Mouse (Mus musculus) C2C12 (cell line): Measurements from ENCODE around the gene Jak2. TPM values are rescaled to one million over a fixed set of nuclear protein-coding genes. Genes with fewer than 3 reads are reported as not detected.

Experiments used
- H3K27me3 ChIP-seq: one replicate; pipeline ENCODE4 v1.6.1; 2011; ENCODE audit not compliant: control insufficient read depth, insufficient read depth, insufficient read length
- H3K36me3 ChIP-seq: one replicate; pipeline ENCODE4 v1.6.1; 2011; ENCODE audit not compliant: control insufficient read depth, insufficient read depth
- H3K4me3 ChIP-seq: one replicate; pipeline ENCODE4 v1.5.1; 2011; ENCODE audit warnings: mild to moderate bottlenecking, control low read depth; ENCODE audit not compliant: poor library complexity, insufficient read depth, severe bottlenecking
- H3K79me2 ChIP-seq: one replicate; pipeline ENCODE4 v1.6.1; 2011; ENCODE audit not compliant: control insufficient read depth, insufficient read depth
- H3K79me3 ChIP-seq: one replicate; pipeline ENCODE4 v1.6.1; 2011; ENCODE audit warnings: low read depth, control low read depth
- H3ac ChIP-seq: one replicate; pipeline ENCODE3; 2011; ENCODE audit warnings: low read depth; ENCODE audit not compliant: control insufficient read depth, insufficient read length
- CEBPB ChIP-seq: IDR thresholded peaks from one replicate; pipeline ENCODE4 v1.6.1; 2011; ENCODE audit warnings: low read depth, mild to moderate bottlenecking, control low read depth, moderate library complexity
- CTCF ChIP-seq: IDR thresholded peaks from one replicate; pipeline ENCODE4 v1.5.1; 2011; ENCODE audit not compliant: control insufficient read depth, insufficient read depth, insufficient read length
- FOSL1 ChIP-seq: IDR thresholded peaks from one replicate; pipeline ENCODE4 v1.8.0; 2011; ENCODE audit warnings: mild to moderate bottlenecking, low read length; ENCODE audit not compliant: poor library complexity, insufficient read depth, severe bottlenecking
- MAX ChIP-seq: IDR thresholded peaks from one replicate; pipeline ENCODE4 v1.6.1; 2011; ENCODE audit warnings: mild to moderate bottlenecking, control low read depth
- MYOD1 ChIP-seq: IDR thresholded peaks from one replicate; pipeline ENCODE4 v1.6.1; 2011; ENCODE audit warnings: low read depth; ENCODE audit not compliant: control insufficient read depth, insufficient read length
- MYOG ChIP-seq: IDR thresholded peaks from one replicate; pipeline ENCODE4 v1.6.1; 2011; ENCODE audit not compliant: control insufficient read depth, insufficient read length; ENCODE audit errors: extremely low read depth
- USF1 ChIP-seq: IDR thresholded peaks from one replicate; pipeline ENCODE4 v1.6.1; 2011; ENCODE audit warnings: low read depth, mild to moderate bottlenecking, control low read depth, moderate library complexity
- polyA plus RNA-seq: library from polyadenylated mRNA; unstranded; fragments of >200 nt; fragmentation: generic; extraction: Trizol; gene quantifications from one replicate; pipeline ENCODE4 v1.2.1, GENCODE M21; 2012; ENCODE audit warnings: missing spikeins

The Jak2 gene
- polyA plus RNA-seq, 1 experiment: 4.3 TPM

DNA sequence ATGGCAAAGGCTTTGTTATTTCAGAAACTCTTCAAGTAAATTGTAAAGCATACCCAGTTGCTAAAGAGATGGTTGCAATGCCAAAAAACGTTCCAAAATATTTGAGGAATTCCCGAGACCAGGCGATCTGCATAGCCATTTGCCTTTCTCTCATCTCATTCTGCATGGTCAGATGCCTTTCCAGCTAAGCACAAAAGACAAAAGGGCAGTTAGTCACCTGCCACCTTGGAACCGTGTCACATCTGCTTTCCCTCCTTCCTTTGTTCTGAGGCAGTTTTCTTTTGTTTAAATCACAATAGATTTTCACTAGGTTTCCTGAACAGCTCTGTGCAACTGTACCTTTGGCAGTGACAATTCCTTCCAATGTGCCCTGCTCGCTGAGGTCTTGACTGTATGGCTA, 99.4 kb downstream of the Jak2 start:
- TF ChIP-seq CTCF (no peak), USF1 (no peak), CEBPB (no peak), MAX (no peak), MYOG (no peak), FOSL1 (no peak), MYOD1 (no peak)

DNA sequence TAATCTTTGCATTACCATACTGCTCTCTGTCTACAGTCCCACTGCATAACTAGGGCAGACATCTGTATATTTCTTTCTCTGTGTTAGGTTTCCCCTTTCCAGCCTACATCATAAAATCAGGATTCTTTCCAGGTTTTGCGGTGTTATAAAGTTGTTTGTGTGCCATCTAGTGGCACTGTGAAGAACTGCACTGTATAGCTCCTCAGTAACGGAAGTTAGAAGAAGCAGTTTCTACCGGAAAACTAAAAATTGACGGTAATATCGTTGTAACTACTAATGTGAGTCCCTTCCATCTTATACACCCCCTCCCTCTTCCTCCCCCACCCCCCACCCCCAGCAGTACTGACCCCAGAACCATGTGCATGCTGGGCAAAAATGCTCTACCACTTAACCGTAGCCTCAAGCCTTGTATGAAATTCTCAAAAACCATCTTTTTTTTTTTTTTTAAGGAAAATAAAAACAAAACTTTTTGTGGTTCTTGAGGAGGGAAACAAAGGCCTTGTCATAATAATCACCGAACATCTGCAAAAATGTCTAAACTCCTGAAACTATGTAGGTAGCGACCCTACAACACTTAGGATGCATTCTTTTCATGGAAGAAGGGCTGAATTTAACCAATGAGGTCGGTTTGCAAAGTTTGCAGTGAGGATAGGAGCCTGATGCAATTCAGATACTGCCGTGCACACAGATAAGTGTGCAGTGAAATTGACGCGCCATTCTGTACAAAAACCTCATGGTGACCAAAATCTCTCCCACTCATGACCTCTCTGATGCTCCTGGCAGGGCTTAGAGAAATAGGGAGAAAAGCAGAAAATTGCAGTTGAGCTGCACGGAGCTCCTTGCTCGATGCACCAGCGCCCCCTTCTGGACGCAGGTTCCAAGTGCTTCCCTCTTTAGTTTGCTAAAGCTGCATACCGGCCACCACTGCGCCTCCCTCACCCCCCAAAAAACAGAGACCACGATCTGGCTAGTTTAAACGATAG, 103.6 kb downstream of the Jak2 start:
- Histone ChIP-seq H3K79me3 (no peaks in the 10 kb centered on the region), H3ac (no peak overlapping the region), H3K79me2 (no peaks in the 10 kb centered on the region), H3K36me3 (no peaks in the 10 kb centered on the region), H3K4me3 (no peak overlapping the region), H3K27me3 (no peaks in the 10 kb centered on the region)
- TF ChIP-seq CTCF (peak; percentile 82), CEBPB (no peak)

More for the DNA sequence above, 99.4 kb downstream of the Jak2 start:
- Histone ChIP-seq H3ac (no peak overlapping the region), H3K79me2 (no peaks in the 10 kb centered on the region), H3K79me3 (no peaks in the 10 kb centered on the region), H3K27me3 (no peaks in the 10 kb centered on the region), H3K4me3 (no peak overlapping the region), H3K36me3 (no peaks in the 10 kb centered on the region)

DNA sequence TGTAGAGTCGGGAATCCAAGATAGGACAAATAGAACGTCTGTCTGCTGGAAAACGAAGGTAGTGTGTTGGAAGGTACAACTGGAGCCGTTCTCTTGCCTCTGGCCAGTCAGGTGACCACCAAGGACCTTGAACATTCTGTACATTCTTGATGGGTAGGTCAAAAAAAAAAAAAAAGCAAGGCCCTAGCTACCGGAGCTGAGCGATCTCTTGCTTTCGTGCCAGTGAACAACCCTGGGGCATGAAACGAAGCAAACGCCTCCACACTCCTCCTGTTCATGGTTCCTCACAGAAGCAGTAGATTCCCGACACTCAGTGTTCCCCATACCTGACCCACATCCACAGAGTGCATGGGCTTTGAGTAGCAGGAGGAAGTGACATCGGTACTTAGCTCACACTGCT, 104.7 kb downstream of the Jak2 start:
- H3K79me3 ChIP-seq: no peaks in the 10 kb centered on the region
- no peaks in the 10 kb centered on the region for H3K79me2 ChIP-seq
- H3K27me3 ChIP-seq: no peaks in the 10 kb centered on the region
- H3K36me3 ChIP-seq: no peaks in the 10 kb centered on the region
- H3K4me3 ChIP-seq: no peak overlapping the region
- TF ChIP-seq MYOG (no peak), USF1 (no peak)
- no peak overlapping the region for H3ac ChIP-seq

DNA sequence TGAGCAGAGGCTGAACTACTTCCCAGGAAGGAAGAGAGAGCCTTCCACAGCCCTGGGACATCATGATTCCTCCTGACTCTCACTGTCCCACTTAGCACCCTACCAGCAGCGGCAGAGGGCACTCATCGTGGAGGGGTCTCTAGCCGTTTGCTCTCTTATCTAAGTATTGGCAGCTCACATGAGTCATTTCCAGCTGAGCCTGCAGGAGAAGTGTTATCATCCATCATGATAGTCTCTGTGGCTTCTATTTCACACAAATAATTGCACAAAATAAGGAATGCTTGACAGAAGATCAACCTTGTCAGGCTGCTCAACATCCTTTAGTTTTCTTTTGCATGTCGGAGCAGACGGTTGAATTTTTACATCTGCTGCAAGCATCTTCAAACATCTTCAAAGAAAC, 108.6 kb downstream of the Jak2 start:
- Histone ChIP-seq H3K27me3 (no peaks in the 10 kb centered on the region), H3K36me3 (no peaks in the 10 kb centered on the region)
- TF ChIP-seq MYOG (no peak), CTCF (no peak), MYOD1 (no peak), USF1 (no peak), MAX (no peak), FOSL1 (no peak), CEBPB (no peak)

DNA sequence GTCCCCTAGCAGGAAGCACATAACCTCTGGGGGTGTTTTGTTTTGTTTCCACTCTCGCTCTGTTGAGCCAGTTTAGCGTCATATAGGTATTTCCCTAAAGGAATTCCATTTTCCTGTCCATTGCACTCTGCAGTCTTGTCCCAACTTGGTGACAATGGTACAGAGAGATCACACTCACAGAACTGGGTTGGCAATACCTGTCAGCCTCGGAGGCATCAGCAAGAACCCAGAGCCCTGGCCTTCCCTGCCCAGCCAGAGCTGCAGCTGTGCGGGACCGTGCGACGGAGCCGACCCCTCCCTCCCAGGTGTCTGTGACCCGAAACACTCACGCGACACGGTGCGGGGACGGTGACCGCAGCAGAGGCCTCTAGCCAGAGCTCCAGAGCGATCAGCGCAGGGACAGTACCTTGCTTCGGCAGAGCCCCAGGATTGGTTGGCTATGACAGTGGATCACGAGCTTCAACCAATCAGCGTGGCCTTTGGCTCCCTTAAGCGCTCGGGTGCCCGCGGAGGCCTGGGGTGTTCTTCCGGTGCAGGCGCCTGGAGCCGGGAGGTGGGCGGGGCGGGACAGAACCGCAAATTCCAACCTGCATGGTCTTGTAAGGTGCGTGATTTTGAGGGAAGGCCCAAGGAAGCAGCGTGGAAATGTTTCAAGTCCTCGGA, 110.0 kb downstream of the Jak2 start:
- H3K79me2 ChIP-seq: no peaks in the 10 kb centered on the region
- H3K4me3 ChIP-seq: peak overlapping the region; percentile 43
- H3ac ChIP-seq: peak overlapping the region; percentile 91
- no peak for TF ChIP-seq FOSL1
- TF ChIP-seq CTCF: no peak
- TF ChIP-seq MYOG: no peak
- TF ChIP-seq MAX: no peak
- no peak for TF ChIP-seq USF1
- no peak for TF ChIP-seq CEBPB
- no peak for TF ChIP-seq MYOD1
- H3K79me3 ChIP-seq: no peaks in the 10 kb centered on the region
- H3K27me3 ChIP-seq: no peaks in the 10 kb centered on the region
- H3K36me3 ChIP-seq: no peaks in the 10 kb centered on the region

More for the DNA sequence above, 108.6 kb downstream of the Jak2 start:
- Histone ChIP-seq H3K79me2 (no peaks in the 10 kb centered on the region), H3K79me3 (no peaks in the 10 kb centered on the region), H3ac (no peak overlapping the region), H3K4me3 (no peak overlapping the region)

DNA sequence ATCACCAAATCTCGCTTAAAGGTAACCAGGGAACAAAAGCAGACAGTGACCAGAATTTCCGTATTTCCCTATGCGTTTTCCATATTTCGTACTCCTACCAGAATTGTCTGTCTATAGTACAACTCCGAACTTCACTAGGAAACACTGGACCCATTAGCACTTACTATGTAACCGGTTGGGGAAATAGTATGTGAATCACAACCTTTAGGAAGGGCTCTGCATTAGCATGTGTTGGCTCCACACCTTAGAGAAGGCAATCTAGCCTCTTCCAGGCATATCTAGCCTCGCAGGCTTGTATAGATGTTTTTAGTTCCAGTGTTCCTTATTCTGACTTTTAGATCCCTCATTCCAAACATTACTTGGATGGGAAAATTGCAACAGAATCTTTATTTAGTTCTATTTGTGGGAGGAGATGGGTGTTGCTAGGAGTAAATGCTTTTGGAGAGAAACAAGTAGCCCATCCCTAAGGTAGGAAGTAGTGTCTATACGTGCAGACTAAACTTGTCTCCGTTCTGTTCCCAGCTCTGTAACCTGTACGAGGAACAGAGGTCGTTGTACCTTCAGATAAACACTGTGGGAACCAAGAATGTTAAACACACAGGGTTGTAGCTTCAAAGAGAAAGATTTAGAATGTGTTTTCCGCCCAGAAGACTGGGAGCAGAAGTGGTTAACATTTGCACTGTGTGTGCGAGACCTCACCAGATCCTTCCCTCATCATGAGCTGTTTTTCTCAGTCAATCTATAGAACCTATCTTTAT, 110.7 kb downstream of the Jak2 start:
- Histone ChIP-seq H3K79me3 (no peaks in the 10 kb centered on the region), H3K36me3 (no peaks in the 10 kb centered on the region), H3K4me3 (peak overlapping the region; percentile 43), H3K27me3 (no peaks in the 10 kb centered on the region), H3K79me2 (no peaks in the 10 kb centered on the region), H3ac (no peak overlapping the region)
- no peak for TF ChIP-seq CTCF
- TF ChIP-seq USF1: no peak
- no peak for TF ChIP-seq MYOG
- TF ChIP-seq CEBPB: no peak
- no peak for TF ChIP-seq FOSL1
- TF ChIP-seq MYOD1: no peak
- TF ChIP-seq MAX: no peak

Other genes starting within 250 kb of the Jak2 start
- 22.1 TPM for gene Ak3, start 203.9 kb upstream of the Jak2 start, polyA plus RNA-seq
- gene Rcl1, start 150.5 kb upstream of the Jak2 start, polyA plus RNA-seq: 45.4 TPM
- 0.41 TPM for gene Insl6, start 73.5 kb downstream of the Jak2 start, polyA plus RNA-seq
- gene Rln1, start 82.8 kb downstream of the Jak2 start, polyA plus RNA-seq: 0.05 TPM
- 15.2 TPM for gene Plgrkt, start 115.6 kb downstream of the Jak2 start, polyA plus RNA-seq
- gene Cd274, start 115.6 kb downstream of the Jak2 start, polyA plus RNA-seq: 0.05 TPM
- not detected for gene Pdcd1lg2, start 159.1 kb downstream of the Jak2 start, polyA plus RNA-seq